ENCODE assay signal across 8 mouse cellular contexts in genomic region chr8:71660325-71661120, GRCm38 (mm10). TPM values are rescaled to one million over a fixed set of nuclear protein-coding genes. Genes with fewer than 3 reads are reported as not detected.
DNase-seq lines count a peak whose midpoint lies in the region; ATAC-seq and TF ChIP-seq lines count a peak whose summit lies in the region.

No protein-coding gene starts in this region.

- H3K4me2 ChIP-seq in heart, embryonic 16.5 days (ENCODE audit: low read depth, low read length), result no peak overlapping the region
- peak overlapping the region; percentile 19; the same call in 1 of the 2 replicates for H3K4me2 ChIP-seq in liver, embryonic 15.5 days
- H3K4me2 ChIP-seq in neural tube, embryonic 11.5 days (ENCODE audit: low read depth), result no peak overlapping the region
- peak overlapping the region; percentile 19; the same call in 1 of the 2 replicates for H3K4me2 ChIP-seq in stomach, embryonic 15.5 days

- peaks cover 5% of the 10 kb centered on the region for H3K4me1 ChIP-seq in heart, embryonic 16.5 days (ENCODE audit: control insufficient read depth, insufficient read depth, low read length)
- H3K4me1 ChIP-seq in liver, embryonic 15.5 days (replicated peaks), result peaks cover 17% of the 10 kb centered on the region
- H3K4me1 ChIP-seq in neural tube, embryonic 11.5 days (ENCODE audit: control insufficient read depth, insufficient read depth, low read length), result no peaks in the 10 kb centered on the region; the same call in 1 of the 2 replicates
- H3K4me1 ChIP-seq in stomach, embryonic 15.5 days, result 0 out of 2 replicates have a peak, but pooled peaks cover 4% of the 10 kb centered on the region

- H3K9me3 ChIP-seq in heart, embryonic 16.5 days (replicated peaks; ENCODE audit: control insufficient read depth, low read length), result no peaks in the 10 kb centered on the region
- H3K9me3 ChIP-seq in liver, embryonic 15.5 days (replicated peaks), result no peaks in the 10 kb centered on the region
- H3K9me3 ChIP-seq in neural tube, embryonic 11.5 days (ENCODE audit: control insufficient read depth, low read length), result no peaks in the 10 kb centered on the region
- no peaks in the 10 kb centered on the region for H3K9me3 ChIP-seq in stomach, embryonic 15.5 days

- H3K27ac ChIP-seq in heart, embryonic 16.5 days (ENCODE audit: low read length), result no peak overlapping the region
- no peak overlapping the region for H3K27ac ChIP-seq in liver, embryonic 15.5 days (replicated peaks)
- no peak overlapping the region for H3K27ac ChIP-seq in neural tube, embryonic 11.5 days (ENCODE audit: low read depth, low read length)
- no peak overlapping the region for H3K27ac ChIP-seq in stomach, embryonic 15.5 days

- no peaks in the 10 kb centered on the region for H3K36me3 ChIP-seq in heart, embryonic 16.5 days (ENCODE audit: control insufficient read depth, insufficient read depth)
- no peaks in the 10 kb centered on the region for H3K36me3 ChIP-seq in liver, embryonic 15.5 days (replicated peaks)
- no peaks in the 10 kb centered on the region; the same call in 1 of the 2 replicates for H3K36me3 ChIP-seq in neural tube, embryonic 11.5 days (ENCODE audit: control insufficient read depth, insufficient read depth, low read length)
- no peaks in the 10 kb centered on the region for H3K36me3 ChIP-seq in stomach, embryonic 15.5 days

- H3K27me3 ChIP-seq in heart, embryonic 16.5 days (ENCODE audit: control insufficient read depth, insufficient read depth, low read length), result peaks cover 42% of the 10 kb centered on the region
- peaks cover 68% of the 10 kb centered on the region for H3K27me3 ChIP-seq in liver, embryonic 15.5 days
- H3K27me3 ChIP-seq in neural tube, embryonic 11.5 days (ENCODE audit: control insufficient read depth, insufficient read depth, low read length), result peaks cover 40% of the 10 kb centered on the region
- H3K27me3 ChIP-seq in stomach, embryonic 15.5 days (replicated peaks), result peaks cover 45% of the 10 kb centered on the region

- WGBS in heart, embryonic 16.5 days, result 10% methylated on average over 36 of the region's 36 CpGs
- WGBS in liver, embryonic 15.5 days (ENCODE audit: insufficient replicate concordance), result 11% methylated on average over 36 of the region's 36 CpGs
- 8% methylated on average over 36 of the region's 36 CpGs for WGBS in neural tube, embryonic 11.5 days
- 7% methylated on average over 36 of the region's 36 CpGs for WGBS in stomach, embryonic 15.5 days

- peak; percentile 91 for DNase-seq in brain, embryonic 14.5 days (ENCODE audit: low read depth)
- DNase-seq in kidney, postnatal 14 days, result peak; percentile 88
- DNase-seq in neural tube, embryonic 11.5 days (ENCODE audit: low spot score), result peak; percentile 89

- TF ChIP-seq POLR2A in brain, embryonic 14.5 days (IDR thresholded peaks at IDR 0.05; ENCODE audit: borderline replicate concordance, extremely low read depth, insufficient read depth, insufficient read length, poor library complexity, severe bottlenecking), result no peak

- peak; percentile 76 for ATAC-seq in CD4-positive, CD25-positive, alpha-beta regulatory T cell, adult 4 months
- peak; percentile 70 for ATAC-seq in erythroblast, adult 5-6 weeks (replicated peaks; ENCODE audit: low FRiP score, poor library complexity, severe bottlenecking)
- ATAC-seq in heart, embryonic 16.5 days (replicated peaks; ENCODE audit: extremely low read depth, insufficient read depth, low FRiP score), result 0 out of 2 replicates have a peak, but pooled peaks have one; percentile 33
- ATAC-seq in liver, embryonic 15.5 days (ENCODE audit: insufficient read depth), result no peak
- ATAC-seq in neural tube, embryonic 11.5 days (ENCODE audit: insufficient read depth, low FRiP score, low TSS enrichment), result peak; percentile 39
- 0 out of 2 replicates have a peak, but pooled peaks have one; percentile 41 for ATAC-seq in stomach, embryonic 15.5 days (ENCODE audit: insufficient read depth, low FRiP score, low read depth)

- peak; percentile 100 for TF ChIP-seq CTCF in brain, embryonic 14.5 days (IDR thresholded peaks at IDR 0.05; ENCODE audit: borderline replicate concordance, extremely low read depth, insufficient read depth, insufficient read length)

- H3K4me3 ChIP-seq in heart, embryonic 16.5 days (ENCODE audit: low read length), result no peak overlapping the region
- H3K4me3 ChIP-seq in liver, embryonic 15.5 days (replicated peaks), result no peak overlapping the region
- H3K4me3 ChIP-seq in neural tube, embryonic 11.5 days (ENCODE audit: low read depth, low read length), result no peak overlapping the region
- H3K4me3 ChIP-seq in stomach, embryonic 15.5 days (replicated peaks), result no peak overlapping the region

- H3K9ac ChIP-seq in heart, embryonic 16.5 days (ENCODE audit: low read length), result no peak overlapping the region
- no peak overlapping the region for H3K9ac ChIP-seq in liver, embryonic 15.5 days
- no peak overlapping the region for H3K9ac ChIP-seq in neural tube, embryonic 11.5 days (ENCODE audit: low read length)
- H3K9ac ChIP-seq in stomach, embryonic 15.5 days, result no peak overlapping the region

RNA-seq across cellular contexts. Expression of gene Unc13a, which starts 11.0 kb away (rescaled TPM):
- under 1 TPM; 0.47 to 0.50 TPM for polyA plus RNA-seq in CD4-positive, CD25-positive, alpha-beta regulatory T cell, adult 4 months (2017; shearing (Covaris generic))
- 84.9 and 86.4 TPM in 2 replicates for polyA plus RNA-seq in brain, embryonic 14.5 days (2012; rRNA removed)
- total RNA-seq in erythroblast, adult 5-6 weeks (2015; ENCODE audit: low replicate concordance), result not detected in 2 replicates
- 0.17 and 2.4 TPM in 2 replicates for total RNA-seq in erythroblast, adult 5-6 weeks (2017; ENCODE audit: low replicate concordance)
- 0.47 and 0.72 TPM in 2 replicates for polyA plus RNA-seq in heart, embryonic 16.5 days (2015; fragmentation: Nextera tagmentation; extraction: Ambion mirVana)
- 0.16 and 0.20 TPM in 2 replicates for polyA plus RNA-seq in liver, embryonic 15.5 days (2015; fragmentation: Nextera tagmentation; extraction: Ambion mirVana)
- 6.5 and 7.7 TPM in 2 replicates for polyA plus RNA-seq in neural tube, embryonic 11.5 days (2014; fragmentation: Nextera tagmentation; extraction: Ambion mirVana)
- 1.1 TPM in 2 replicates for polyA plus RNA-seq in stomach, embryonic 15.5 days (2015; fragmentation: Nextera tagmentation; extraction: Ambion mirVana)

RNA-seq across cellular contexts. Expression of gene Jak3, which starts 15.6 kb away (rescaled TPM):
- 10 to 100 TPM; 21.2 TPM for polyA plus RNA-seq in CD4-positive, CD25-positive, alpha-beta regulatory T cell, adult 4 months (2017; shearing (Covaris generic))
- 3.7 and 5.1 TPM in 2 replicates for polyA plus RNA-seq in brain, embryonic 14.5 days (2012; rRNA removed)
- total RNA-seq in erythroblast, adult 5-6 weeks (2015; ENCODE audit: low replicate concordance), result 1.2 and 1.9 TPM in 2 replicates
- total RNA-seq in erythroblast, adult 5-6 weeks (2017; ENCODE audit: low replicate concordance), result 0.43 and 1.4 TPM in 2 replicates
- polyA plus RNA-seq in heart, embryonic 16.5 days (2015; fragmentation: Nextera tagmentation; extraction: Ambion mirVana), result 9.9 and 11.3 TPM in 2 replicates
- 6.4 and 6.9 TPM in 2 replicates for polyA plus RNA-seq in liver, embryonic 15.5 days (2015; fragmentation: Nextera tagmentation; extraction: Ambion mirVana)
- polyA plus RNA-seq in neural tube, embryonic 11.5 days (2014; fragmentation: Nextera tagmentation; extraction: Ambion mirVana), result 1.6 and 2.0 TPM in 2 replicates
- polyA plus RNA-seq in stomach, embryonic 15.5 days (2015; fragmentation: Nextera tagmentation; extraction: Ambion mirVana), result 9.1 and 9.6 TPM in 2 replicates

RNA-seq across cellular contexts. Expression of gene Insl3, which starts 28.5 kb away (rescaled TPM):
- polyA plus RNA-seq in CD4-positive, CD25-positive, alpha-beta regulatory T cell, adult 4 months (2017; shearing (Covaris generic)), result 10 to 100 TPM; 15.1 to 24.5 TPM
- 0.60 and 1.1 TPM in 2 replicates for polyA plus RNA-seq in brain, embryonic 14.5 days (2012; rRNA removed)
- 8.5 TPM in 1 of 2 replicates, not detected in the other for total RNA-seq in erythroblast, adult 5-6 weeks (2015; ENCODE audit: low replicate concordance)
- not detected in 2 replicates for total RNA-seq in erythroblast, adult 5-6 weeks (2017; ENCODE audit: low replicate concordance)
- 2.1 and 3.4 TPM in 2 replicates for polyA plus RNA-seq in heart, embryonic 16.5 days (2015; fragmentation: Nextera tagmentation; extraction: Ambion mirVana)
- 2.2 and 3.0 TPM in 2 replicates for polyA plus RNA-seq in liver, embryonic 15.5 days (2015; fragmentation: Nextera tagmentation; extraction: Ambion mirVana)
- polyA plus RNA-seq in neural tube, embryonic 11.5 days (2014; fragmentation: Nextera tagmentation; extraction: Ambion mirVana), result not detected in 2 replicates
- 1.4 and 2.0 TPM in 2 replicates for polyA plus RNA-seq in stomach, embryonic 15.5 days (2015; fragmentation: Nextera tagmentation; extraction: Ambion mirVana)

RNA-seq across cellular contexts. Expression of gene B3gnt3, which starts 41.1 kb away (rescaled TPM):
- polyA plus RNA-seq in CD4-positive, CD25-positive, alpha-beta regulatory T cell, adult 4 months (2017; shearing (Covaris generic)), result 1 to 10 TPM; 3.4 to 6.5 TPM
- polyA plus RNA-seq in brain, embryonic 14.5 days (2012; rRNA removed), result 0.45 and 0.46 TPM in 2 replicates
- total RNA-seq in erythroblast, adult 5-6 weeks (2015; ENCODE audit: low replicate concordance), result 6.1 and 16.5 TPM in 2 replicates
- 11.2 and 12.9 TPM in 2 replicates for total RNA-seq in erythroblast, adult 5-6 weeks (2017; ENCODE audit: low replicate concordance)
- polyA plus RNA-seq in heart, embryonic 16.5 days (2015; fragmentation: Nextera tagmentation; extraction: Ambion mirVana), result 4.0 and 4.3 TPM in 2 replicates
- 4.1 and 5.2 TPM in 2 replicates for polyA plus RNA-seq in liver, embryonic 15.5 days (2015; fragmentation: Nextera tagmentation; extraction: Ambion mirVana)
- 0.33 and 0.59 TPM in 2 replicates for polyA plus RNA-seq in neural tube, embryonic 11.5 days (2014; fragmentation: Nextera tagmentation; extraction: Ambion mirVana)
- polyA plus RNA-seq in stomach, embryonic 15.5 days (2015; fragmentation: Nextera tagmentation; extraction: Ambion mirVana), result 10.4 and 12.2 TPM in 2 replicates

RNA-seq across cellular contexts. Expression of gene Colgalt1, which starts 49.7 kb away (rescaled TPM):
- polyA plus RNA-seq in CD4-positive, CD25-positive, alpha-beta regulatory T cell, adult 4 months (2017; shearing (Covaris generic)), result 10 to 100 TPM; 10.8 to 12.2 TPM
- 128 and 150 TPM in 2 replicates for polyA plus RNA-seq in brain, embryonic 14.5 days (2012; rRNA removed)
- 9.8 and 19.9 TPM in 2 replicates for total RNA-seq in erythroblast, adult 5-6 weeks (2015; ENCODE audit: low replicate concordance)
- total RNA-seq in erythroblast, adult 5-6 weeks (2017; ENCODE audit: low replicate concordance), result 9.6 and 10.8 TPM in 2 replicates
- polyA plus RNA-seq in heart, embryonic 16.5 days (2015; fragmentation: Nextera tagmentation; extraction: Ambion mirVana), result 54.4 and 56.0 TPM in 2 replicates
- 23.0 and 25.6 TPM in 2 replicates for polyA plus RNA-seq in liver, embryonic 15.5 days (2015; fragmentation: Nextera tagmentation; extraction: Ambion mirVana)
- polyA plus RNA-seq in neural tube, embryonic 11.5 days (2014; fragmentation: Nextera tagmentation; extraction: Ambion mirVana), result 54.5 and 57.4 TPM in 2 replicates
- 70.6 and 75.1 TPM in 2 replicates for polyA plus RNA-seq in stomach, embryonic 15.5 days (2015; fragmentation: Nextera tagmentation; extraction: Ambion mirVana)

Comparison
In these comparisons a context has a peak if more than half of its experiments do, and no peak if none do; other contexts are left out.
1. H3K4me2 ChIP-seq: peak in liver, embryonic 15.5 days (single experiment) and stomach, embryonic 15.5 days (single experiment); none in heart, embryonic 16.5 days (single experiment) and neural tube, embryonic 11.5 days (single experiment).
2. Peak in every context shown above with its lines, with median percentiles within 50 percentile points of each other: DNase-seq.